In genomic region chr7:74505635-74506034, GRCm38 (mm10) we compare ENCODE assay signal across 15 mouse cellular contexts.
"Had no signal": no experiment of that assay in that cellular context is flagged by ENCODE, and none has a peak within 500 bp of the region (broad histone marks: within the 10 kb centered on the region; RNA-seq: fewer than 3 reads in every experiment).

No protein-coding gene starts in this region.

- H3K27ac ChIP-seq: kidney, postnatal 0 days; layer of hippocampus, adult 2 months; limb, embryonic 13.5 days; liver, embryonic 14.5 days; midbrain, embryonic 12.5 days; neural tube, embryonic 13.5 days had no signal

- DNase-seq: kidney, adult 9 months; kidney, postnatal 4 days; left cerebral cortex, postnatal 4 days; lung, adult 18-20 months; right cerebral cortex, postnatal 4 days; spleen, adult 18-20 months; thymus, adult 18-20 months; thymus, postnatal 36 days had no signal

- H3K27me3 ChIP-seq: limb, embryonic 13.5 days had no signal

- H3K4me3 ChIP-seq: layer of hippocampus, adult 2 months; limb, embryonic 13.5 days; midbrain, embryonic 12.5 days; neural tube, embryonic 13.5 days had no signal

- H3K36me3 ChIP-seq: midbrain, embryonic 12.5 days had no signal

- ATAC-seq: midbrain, embryonic 16.5 days had no signal
